Mouse (Mus musculus) MEL (cell line): Measurements from ENCODE around the gene Kcnj1.

Experiments used
- MAX ChIP-seq: IDR thresholded peaks from 2 replicates; pipeline ENCODE4 v1.6.1; 2011; ENCODE audit warnings: low read length, improper control_type of control experiment
- MAZ ChIP-seq: IDR thresholded peaks from 2 replicates; pipeline ENCODE4 v1.6.1; 2012; ENCODE audit warnings: low read depth, mild to moderate bottlenecking, inconsistent platforms, low read length, improper control_type of control experiment
- MEF2A ChIP-seq: IDR thresholded peaks from 2 replicates; pipeline ENCODE4 v1.6.1; 2014; ENCODE audit warnings: low read depth, mild to moderate bottlenecking, inconsistent platforms, low read length, improper control_type of control experiment; ENCODE audit not compliant: poor library complexity, insufficient replicate concordance, severe bottlenecking; ENCODE audit errors: extremely low read depth
- POLR2A ChIP-seq, 2 experiments: IDR thresholded peaks; 2 replicates each; pipeline ENCODE4 v1.6.1; 2011 to 2012; ENCODE audit warnings: low read length in 2 of 2, mild to moderate bottlenecking in 2 of 2, control low read depth in 1 of 2, improper control_type of control experiment in 1 of 2, low read depth in 1 of 2, moderate library complexity in 1 of 2; ENCODE audit not compliant: control insufficient read depth in 1 of 2, insufficient read depth in 1 of 2, poor library complexity in 1 of 2
- ZNF384 ChIP-seq: IDR thresholded peaks from 2 replicates; pipeline ENCODE4 v1.6.1; 2012; ENCODE audit warnings: low read depth, mild to moderate bottlenecking, inconsistent platforms, low read length, improper control_type of control experiment

GRCm38 (mm10) chr9:32443115-32443514 is 70.8 kb downstream of the Kcnj1 start:
- TF ChIP-seq POLR2A (IDR thresholded peaks at IDR 0.05; ENCODE audit: control insufficient read depth in 1 of 2, insufficient read depth in 1 of 2, low read depth in 1 of 2, low read length in 2 of 2, poor library complexity in 1 of 2) (no peak), ZNF384 (no peak), MAZ (no peak), MEF2A (no peak), MAX (no peak)
